Mouse (Mus musculus): ENCODE data around the gene Phf21b.

Phf21b gene

GRCm38 (mm10) chr15:84856006-84856995 lies at the start of gene Phf21b:
TSS of gene Phf21b (minus strand) at chr15:84856049.
- peak; percentile 84 for DNase-seq (ENCODE audit: low read depth, low spot score)

- DNase-seq (ENCODE audit: low read depth, low spot score), result no peak
Measured at GRCm38 (mm10) chr15:84903843-84904385, 48.1 kb upstream of the Phf21b start.

- no peak for DNase-seq (ENCODE audit: low read depth, low spot score)
Measured at GRCm38 (mm10) chr15:84898077-84898476, 42.2 kb upstream of the Phf21b start.

GRCm38 (mm10) chr15:84896664-84897063 lies 40.8 kb upstream of the Phf21b start:
- no peak for DNase-seq (ENCODE audit: low read depth, low spot score)

GRCm38 (mm10) chr15:84896216-84896615 lies 40.4 kb upstream of the Phf21b start:
- peak; percentile 51 for DNase-seq (ENCODE audit: low read depth, low spot score)

GRCm38 (mm10) chr15:84891658-84892057 lies 35.8 kb upstream of the Phf21b start:
- DNase-seq (ENCODE audit: low read depth, low spot score), result peak; percentile 87

GRCm38 (mm10) chr15:84891246-84891645 lies 35.4 kb upstream of the Phf21b start:
- DNase-seq (ENCODE audit: low read depth, low spot score), result no peak

GRCm38 (mm10) chr15:84888066-84888465 lies 32.2 kb upstream of the Phf21b start:
- no peak for DNase-seq (ENCODE audit: low read depth, low spot score)

GRCm38 (mm10) chr15:84877029-84877815 lies 21.4 kb upstream of the Phf21b start:
- DNase-seq (ENCODE audit: low read depth, low spot score), result no peak

- DNase-seq (ENCODE audit: low read depth, low spot score), result no peak
Measured at GRCm38 (mm10) chr15:84873867-84874266, 18.0 kb upstream of the Phf21b start.

GRCm38 (mm10) chr15:84873079-84873478 lies 17.2 kb upstream of the Phf21b start:
- DNase-seq (ENCODE audit: low read depth, low spot score), result no peak

GRCm38 (mm10) chr15:84871802-84872201 lies 16.0 kb upstream of the Phf21b start:
- no peak for DNase-seq (ENCODE audit: low read depth, low spot score)

- DNase-seq (ENCODE audit: low read depth, low spot score), result no peak
Measured at GRCm38 (mm10) chr15:84861911-84862310, 6.1 kb upstream of the Phf21b start.

- DNase-seq (ENCODE audit: low read depth, low spot score), result no peak
Measured at GRCm38 (mm10) chr15:84857623-84858022, 1.8 kb upstream of the Phf21b start.

GRCm38 (mm10) chr15:84854921-84855901 lies 638 bp downstream of the Phf21b start:
- peak; percentile 56 for DNase-seq (ENCODE audit: low read depth, low spot score)

- DNase-seq (ENCODE audit: low read depth, low spot score), result peak; percentile 7
Measured at GRCm38 (mm10) chr15:84854171-84854811, 1.6 kb downstream of the Phf21b start.

GRCm38 (mm10) chr15:84853261-84854137 lies 2.4 kb downstream of the Phf21b start:
- DNase-seq (ENCODE audit: low read depth, low spot score), result peak; percentile 82

GRCm38 (mm10) chr15:84852457-84853070 lies 3.3 kb downstream of the Phf21b start:
- DNase-seq (ENCODE audit: low read depth, low spot score), result no peak

- no peak for DNase-seq (ENCODE audit: low read depth, low spot score)
Measured at GRCm38 (mm10) chr15:84850321-84850720, 5.5 kb downstream of the Phf21b start.

All from R1 (cell line).